Mouse (Mus musculus) spleen, adult 2 months (tissue): ENCODE measurements around the gene Gm45711.

Source experiments
- CTCF ChIP-seq: fragments of 200-500 bp; IDR thresholded peaks from 2 replicates; pipeline ENCODE4 v1.5.1; 2011; ENCODE audit warnings: mild to moderate bottlenecking, inconsistent platforms; ENCODE audit not compliant: insufficient read depth, insufficient read length, insufficient replicate concordance; ENCODE audit errors: extremely low read depth
- POLR2A ChIP-seq: fragments of 200-500 bp; IDR thresholded peaks from 2 replicates; pipeline ENCODE4 v1.6.1; 2011; ENCODE audit warnings: low read depth, low read length, inconsistent platforms

- TF ChIP-seq CTCF (no peak), POLR2A (no peak; the same call in 1 of the 2 replicates)
These were observed 62.6 kb downstream of the Gm45711 start for GRCm38 (mm10) chr8:104247054-104247907.
